Mouse (Mus musculus) liver, embryonic 16.5 days (tissue): ENCODE measurements around the gene Pax2. TPM values are rescaled to one million over a fixed set of nuclear protein-coding genes. Genes with fewer than 3 reads are reported as not detected.
"Not testable (repeated sequence)": the region's sequence is repeated elsewhere in the genome, so short reads cannot be mapped to it uniquely, and the experiment has no call there.

Experiments
- ATAC-seq: fragments of 200-750 bp; cut with Nextera tagmentation; 2 replicates; pipeline ENCODE4 v1.8.0; 2017; ENCODE audit warnings: low read depth, mild to moderate bottlenecking, moderate number of reproducible peaks, moderate library complexity
- H3K27ac ChIP-seq: fragments of 300-500 bp; sonication (generic); 2 replicates; pipeline ENCODE4 v1.5.1; 2014; ENCODE audit warnings: mild to moderate bottlenecking, low read length
- H3K27me3 ChIP-seq: fragments of 300-500 bp; sonication (generic); 2 replicates; pipeline ENCODE4 v1.6.1; 2014; ENCODE audit warnings: low read depth, low read length, mixed read lengths; ENCODE audit not compliant: control insufficient read depth, insufficient read depth
- H3K36me3 ChIP-seq: fragments of 300-500 bp; sonication (generic); 2 replicates; pipeline ENCODE4 v1.6.1; 2014; ENCODE audit warnings: mild to moderate bottlenecking; ENCODE audit not compliant: control insufficient read depth, insufficient read depth
- H3K4me1 ChIP-seq: fragments of 300-500 bp; sonication (generic); 2 replicates; pipeline ENCODE4 v1.6.1; 2014; ENCODE audit warnings: low read depth, low read length, mixed read lengths; ENCODE audit not compliant: control insufficient read depth
- H3K4me2 ChIP-seq: fragments of 300-500 bp; sonication (generic); 2 replicates; pipeline ENCODE4 v1.6.1; 2014; ENCODE audit warnings: low read depth, low read length, mixed read lengths
- H3K4me3 ChIP-seq: fragments of 300-500 bp; sonication (generic); 2 replicates; pipeline ENCODE4 v1.5.1; 2014; ENCODE audit warnings: low read depth, mild to moderate bottlenecking, low read length
- H3K9ac ChIP-seq: fragments of 300-500 bp; sonication (generic); 2 replicates; pipeline ENCODE4 v1.6.1; 2014; ENCODE audit warnings: low read depth, low read length
- H3K9me3 ChIP-seq: fragments of 300-500 bp; sonication (generic); replicated peaks from 2 replicates; pipeline ENCODE4 v1.6.1; 2016; ENCODE audit warnings: low read length; ENCODE audit not compliant: control insufficient read depth
- WGBS: fragments of 180-500 bp; shearing (Covaris S2); extraction: QIAGEN DNeasy Blood & Tissue Kit; methylation state at CpG from one replicate; pipeline ENCODE4 v1.1.7; 2014; ENCODE audit not compliant: insufficient replicate concordance; 5-methylcytosine and 5-hydroxymethylcytosine counted together
- polyA plus RNA-seq: library from polyadenylated mRNA; unstranded; fragments of >200 nt; fragmentation: Nextera tagmentation; extraction: Ambion mirVana; gene quantifications from 2 replicates; pipeline ENCODE4 v1.2.1, GENCODE M21; 2015

Gene Pax2
- polyA plus RNA-seq, 1 experiment from 2014 or later: not detected

GRCm38 (mm10) chr19:44837426-44838205, 81.8 kb downstream of the Pax2 start:
- Histone ChIP-seq H3K27ac (no peak overlapping the region), H3K4me3 (no peak overlapping the region), H3K27me3 (peaks cover 62% of the 10 kb centered on the region), H3K36me3 (no peaks in the 10 kb centered on the region), H3K4me1 (no peaks in the 10 kb centered on the region; the same call in 1 of the 2 replicates), H3K4me2 (no peak overlapping the region), H3K9me3 (no peaks in the 10 kb centered on the region), H3K9ac (no peak overlapping the region)
- no peak for ATAC-seq
- WGBS: 2% methylated on average over 37 of the region's 37 CpGs

GRCm38 (mm10) chr19:44838321-44838720, 82.5 kb downstream of the Pax2 start:
- Histone ChIP-seq H3K4me2 (no peak overlapping the region), H3K27ac (no peak overlapping the region), H3K36me3 (no peaks in the 10 kb centered on the region), H3K4me1 (no peaks in the 10 kb centered on the region; the same call in 1 of the 2 replicates), H3K27me3 (peaks cover 60% of the 10 kb centered on the region), H3K4me3 (no peak overlapping the region), H3K9me3 (no peaks in the 10 kb centered on the region), H3K9ac (no peak overlapping the region)
- no peak for ATAC-seq
- 10% methylated on average over 9 of the region's 9 CpGs for WGBS

DNA sequence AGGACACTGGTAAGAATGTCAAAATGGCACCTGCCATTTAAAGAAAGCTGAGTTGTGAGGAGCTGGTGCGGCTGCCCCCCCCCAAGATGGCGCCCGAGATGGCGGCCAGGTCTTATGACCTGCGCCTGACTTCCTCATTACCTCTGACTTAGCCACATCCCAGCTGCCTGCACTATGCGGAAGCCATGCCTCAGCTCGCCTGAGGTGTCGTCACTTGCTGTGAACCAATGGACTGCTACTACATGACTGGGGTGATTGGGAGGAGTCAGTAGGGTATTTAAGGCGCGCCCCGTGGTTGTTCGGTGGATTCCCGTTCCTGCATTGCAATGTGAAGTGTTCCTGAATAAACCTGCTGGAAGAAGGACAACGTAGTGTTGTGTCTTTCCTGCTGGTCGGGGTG, 86.8 kb downstream of the Pax2 start:
- peaks cover 23% of the 10 kb centered on the region for H3K27me3 ChIP-seq
- WGBS: 73% methylated on average over 15 of the region's 15 CpGs
- not testable (repeated sequence) for H3K36me3 ChIP-seq, H3K4me3 ChIP-seq, H3K9ac ChIP-seq, H3K4me2 ChIP-seq, H3K4me1 ChIP-seq, H3K9me3 ChIP-seq, ATAC-seq, H3K27ac ChIP-seq

DNA sequence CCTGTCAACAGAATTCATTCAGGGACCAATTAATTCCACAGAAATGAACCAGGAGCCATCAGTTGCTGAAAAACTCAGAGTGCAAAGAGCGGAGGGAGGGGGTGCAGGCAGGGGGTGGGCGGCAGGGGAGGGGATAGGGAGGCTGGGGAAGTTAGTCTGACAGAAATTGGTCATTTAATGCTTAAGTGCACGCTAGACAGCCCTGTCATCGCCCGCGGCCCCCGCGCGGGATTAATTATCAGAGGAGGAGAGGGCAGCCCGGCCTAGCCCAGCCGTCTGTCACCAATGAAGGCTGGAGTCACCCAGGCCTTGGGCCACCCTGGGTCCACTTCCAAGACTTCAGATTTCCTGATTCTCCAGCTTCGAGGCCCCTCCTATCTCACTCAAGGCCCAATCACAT, 93.6 kb downstream of the Pax2 start:
- H3K4me3 ChIP-seq: no peak overlapping the region
- no peak for ATAC-seq
- no peaks in the 10 kb centered on the region for H3K9me3 ChIP-seq
- H3K36me3 ChIP-seq: no peaks in the 10 kb centered on the region
- H3K4me1 ChIP-seq: no peaks in the 10 kb centered on the region
- 77% methylated on average over 12 of the region's 12 CpGs for WGBS
- H3K27ac ChIP-seq: no peak overlapping the region
- no peaks in the 10 kb centered on the region; the same call in 1 of the 2 replicates for H3K27me3 ChIP-seq
- no peak overlapping the region for H3K4me2 ChIP-seq
- H3K9ac ChIP-seq: no peak overlapping the region

- Histone ChIP-seq H3K9ac (no peak overlapping the region), H3K27me3 (no peaks in the 10 kb centered on the region), H3K4me1 (no peaks in the 10 kb centered on the region), H3K27ac (no peak overlapping the region), H3K4me3 (no peak overlapping the region), H3K9me3 (no peaks in the 10 kb centered on the region), H3K4me2 (no peak overlapping the region), H3K36me3 (no peaks in the 10 kb centered on the region)
- whole genome bisulfite sequencing: 67% methylated on average over 1 of the region's 1 CpGs
- ATAC-seq: no peak
Observed at GRCm38 (mm10) chr19:44858671-44859070, 102.8 kb downstream of the Pax2 start.

- Histone ChIP-seq H3K27me3 (peaks cover 9% of the 10 kb centered on the region), H3K36me3 (no peaks in the 10 kb centered on the region), H3K27ac (no peak overlapping the region), H3K9ac (no peak overlapping the region), H3K4me1 (no peaks in the 10 kb centered on the region), H3K4me2 (no peak overlapping the region), H3K9me3 (no peaks in the 10 kb centered on the region), H3K4me3 (no peak overlapping the region)
- no peak for ATAC-seq
- WGBS: 28% methylated on average over 2 of the region's 2 CpGs
Observed at GRCm38 (mm10) chr19:44868766-44869165, 112.9 kb downstream of the Pax2 start.

DNA sequence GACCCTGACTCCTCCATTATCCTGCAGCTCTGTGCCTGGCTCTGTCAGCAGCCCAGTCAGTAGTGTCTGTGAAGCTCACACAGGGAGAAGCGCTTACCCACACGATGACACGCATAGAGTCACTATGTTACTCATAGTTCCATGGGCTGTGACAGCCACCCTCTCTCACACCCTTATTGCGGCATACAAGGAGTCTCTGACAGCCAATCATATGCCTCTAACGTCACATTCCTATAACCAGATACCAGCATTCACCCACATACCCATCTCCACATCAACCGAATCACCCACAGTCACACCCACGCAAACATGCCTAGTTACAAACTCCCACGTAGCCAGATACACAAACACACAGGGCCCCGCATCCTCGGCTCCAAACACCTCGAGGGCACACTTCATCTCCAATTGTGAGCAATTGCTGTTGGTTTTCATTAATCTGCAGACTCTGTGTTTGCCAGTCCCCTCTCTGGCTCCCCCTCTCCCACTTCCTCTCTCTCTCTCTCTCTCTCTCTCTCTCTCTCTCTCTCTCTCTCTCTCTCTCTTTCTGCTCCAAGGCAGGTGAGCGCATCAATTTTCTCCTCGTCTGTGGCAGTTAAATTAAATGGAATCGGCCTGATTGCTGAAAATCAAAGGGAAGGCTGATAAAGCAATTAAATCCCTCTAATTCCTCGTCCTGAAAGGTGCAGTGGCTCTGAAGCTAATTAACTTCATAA, 118.5 kb downstream of the Pax2 start:
- no peaks in the 10 kb centered on the region for H3K9me3 ChIP-seq
- no peak overlapping the region for H3K27ac ChIP-seq
- H3K36me3 ChIP-seq: no peaks in the 10 kb centered on the region
- ATAC-seq: no peak
- no peak overlapping the region for H3K4me3 ChIP-seq
- no peak overlapping the region for H3K9ac ChIP-seq
- WGBS: 61% methylated on average over 15 of the region's 15 CpGs
- no peak overlapping the region for H3K4me2 ChIP-seq
- H3K4me1 ChIP-seq: no peaks in the 10 kb centered on the region
- no peaks in the 10 kb centered on the region for H3K27me3 ChIP-seq

- Histone ChIP-seq H3K4me1 (no peaks in the 10 kb centered on the region), H3K4me3 (no peak overlapping the region), H3K9me3 (no peaks in the 10 kb centered on the region), H3K27me3 (no peaks in the 10 kb centered on the region; the same call in 1 of the 2 replicates), H3K27ac (no peak overlapping the region), H3K4me2 (no peak overlapping the region), H3K36me3 (no peaks in the 10 kb centered on the region), H3K9ac (no peak overlapping the region)
- ATAC-seq: no peak
- 13% methylated on average over 6 of the region's 6 CpGs for WGBS
Observed at GRCm38 (mm10) chr19:44874928-44875327, 119.1 kb downstream of the Pax2 start.

DNA sequence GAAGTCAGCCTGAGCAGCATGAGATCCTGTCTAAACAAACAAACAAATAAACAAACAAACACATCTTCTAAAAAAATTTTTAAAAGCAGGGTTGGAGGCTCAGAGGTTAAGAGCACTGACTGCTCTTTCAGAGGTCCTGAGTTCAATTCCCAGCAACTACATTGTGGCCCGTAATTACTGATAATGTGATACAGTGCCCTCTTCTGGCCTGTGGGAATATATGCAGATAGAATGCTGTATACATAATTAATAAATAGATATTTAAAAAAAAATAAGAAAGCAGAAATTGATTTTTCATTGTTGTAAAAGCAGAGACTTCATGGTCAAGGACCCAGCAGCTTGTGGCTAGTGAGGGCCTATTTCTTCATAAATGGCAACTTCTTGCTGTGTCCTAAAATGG, 119.9 kb downstream of the Pax2 start:
- Histone ChIP-seq H3K9me3 (no peaks in the 10 kb centered on the region), H3K27me3 (peaks cover under 1% of the 10 kb centered on the region), H3K4me1 (no peaks in the 10 kb centered on the region), H3K36me3 (no peaks in the 10 kb centered on the region), H3K9ac (no peak overlapping the region), H3K4me3 (no peak overlapping the region), H3K27ac (no peak overlapping the region), H3K4me2 (no peak overlapping the region)
- no peak for ATAC-seq
- 46% methylated on average over 1 of the region's 1 CpGs for WGBS
